Mouse (Mus musculus) kidney, postnatal 25 days (tissue): Measurements from ENCODE around the gene Lonp1.
"Not testable (repeated sequence)": the region's sequence is repeated elsewhere in the genome, so short reads cannot be mapped to it uniquely, and the experiment has no call there.

ENCODE experiments used
- DNase-seq, 2 experiments: peaks; one replicate each; pipeline ENCODE4 v3.0.0; 2021; ENCODE audit warnings: mixed read lengths in 2 of 2

Gene Lonp1

DNA sequence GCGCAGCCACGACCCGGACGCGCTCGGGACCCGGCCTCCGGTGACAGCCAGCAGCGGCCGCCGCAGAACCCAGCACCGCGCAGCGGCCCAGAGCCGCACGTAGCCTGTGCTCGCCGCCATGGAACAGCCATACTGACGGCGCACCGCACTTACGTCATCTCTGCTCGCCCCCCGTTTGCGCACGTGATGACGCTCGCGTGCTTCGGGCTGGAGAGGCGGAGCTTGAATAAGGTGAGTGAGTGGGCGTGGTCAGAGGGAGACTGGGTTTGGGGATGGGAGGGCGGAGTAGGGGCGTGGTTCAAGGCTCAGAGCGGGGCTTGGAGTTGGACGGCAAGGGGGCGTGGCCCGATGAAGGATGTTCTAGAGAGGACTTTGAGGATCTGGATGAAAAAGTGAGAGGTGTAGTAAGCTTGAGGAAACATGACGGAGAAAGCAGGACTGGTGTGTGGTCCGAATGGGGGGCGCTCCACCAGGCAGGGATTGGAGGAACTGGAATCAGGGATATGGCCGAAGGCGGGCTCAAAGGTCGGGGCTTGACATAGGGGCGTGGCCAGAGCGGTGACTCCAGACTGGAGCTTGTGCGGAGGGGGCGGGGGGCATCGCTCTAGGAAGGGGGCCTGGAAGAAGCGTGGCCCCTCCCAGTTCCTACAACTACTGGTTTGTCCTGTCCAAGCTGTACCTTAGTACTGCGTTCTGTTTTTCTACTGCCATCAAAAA, at the start of gene Lonp1:
Gene Lonp1, minus strand, starts transcription at position 134 of the 717 bp plus-strand sequence.
- peak; percentile 99 for DNase-seq

DNA sequence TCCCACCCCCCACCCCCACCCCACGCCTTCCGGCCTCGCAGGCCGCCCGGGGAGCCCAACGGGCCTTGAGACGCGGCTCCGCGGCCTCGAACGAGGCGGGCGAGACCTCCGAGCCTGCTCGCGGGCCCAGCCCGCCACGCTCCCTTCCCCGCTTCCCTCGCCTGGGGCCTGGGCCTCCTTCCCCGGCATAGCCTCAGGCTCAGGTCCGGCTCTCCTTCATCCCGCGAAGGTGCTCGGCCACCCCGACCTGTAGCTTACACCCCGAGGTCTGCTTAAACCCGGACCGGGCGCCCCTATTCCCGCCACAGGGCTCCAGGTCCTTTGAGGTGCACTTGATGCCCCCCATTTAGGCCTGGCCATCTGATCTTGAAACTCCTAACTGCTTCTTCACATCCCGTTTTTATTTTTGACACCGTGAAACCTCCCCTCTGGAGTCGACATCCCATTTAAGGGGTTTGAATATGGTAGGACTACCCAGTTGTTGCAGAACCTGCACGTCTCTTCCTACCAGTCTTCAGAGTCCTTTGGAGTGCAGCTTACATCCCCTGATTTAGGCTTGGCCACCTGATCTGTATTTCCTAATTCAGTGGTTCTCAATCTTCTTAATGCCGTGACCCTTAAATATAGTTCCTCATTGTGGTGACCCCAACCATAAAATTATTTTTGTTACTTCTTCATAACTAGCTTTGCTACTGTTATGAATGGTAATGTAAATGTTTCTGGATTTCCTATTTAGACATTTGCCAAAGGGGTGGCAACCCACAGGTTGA, 47.1 kb upstream of the Lonp1 start:
- DNase-seq = peak in 1 of 2 experiments; percentile 48

DNA sequence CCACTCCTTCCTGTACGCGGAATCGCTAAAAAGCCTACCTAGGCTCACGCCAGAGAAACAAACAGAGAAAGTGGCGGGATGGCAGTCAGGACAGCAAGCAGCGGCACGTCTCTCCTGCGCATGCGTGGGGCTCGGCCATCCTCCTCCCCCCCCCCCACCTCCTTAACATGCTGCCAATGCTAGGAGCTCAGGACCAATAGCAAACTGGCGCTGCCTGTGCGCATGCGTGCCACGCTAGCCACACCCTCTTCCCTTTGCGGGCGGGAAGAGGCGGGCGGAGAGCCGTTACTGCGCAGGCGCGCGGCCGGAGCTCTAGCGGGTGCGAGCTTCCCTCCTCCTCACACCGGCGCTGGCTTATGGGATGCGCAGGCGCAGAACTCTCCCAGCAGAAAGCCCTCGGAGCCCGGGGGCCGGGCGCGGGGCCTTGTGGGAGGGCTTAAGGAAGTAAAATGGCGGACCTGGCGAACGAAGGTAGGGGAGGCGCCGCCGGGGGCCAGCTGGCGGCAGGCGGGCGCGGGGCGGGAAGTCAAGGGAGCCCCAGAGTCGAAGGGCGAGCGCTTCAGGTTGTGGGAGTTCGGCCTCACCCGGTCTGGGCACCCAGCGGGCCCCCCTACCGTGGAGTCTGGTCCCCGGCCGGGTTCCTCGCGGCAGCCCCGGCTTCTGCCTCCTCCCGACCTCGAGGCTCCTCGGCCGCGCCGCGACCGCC, 46.4 kb upstream of the Lonp1 start, which contains the start of gene Ranbp3:
Gene Ranbp3, plus strand, starts transcription at position 354 of the 706 bp plus-strand sequence.
- DNase-seq = peak; percentile 98 to 100

DNA sequence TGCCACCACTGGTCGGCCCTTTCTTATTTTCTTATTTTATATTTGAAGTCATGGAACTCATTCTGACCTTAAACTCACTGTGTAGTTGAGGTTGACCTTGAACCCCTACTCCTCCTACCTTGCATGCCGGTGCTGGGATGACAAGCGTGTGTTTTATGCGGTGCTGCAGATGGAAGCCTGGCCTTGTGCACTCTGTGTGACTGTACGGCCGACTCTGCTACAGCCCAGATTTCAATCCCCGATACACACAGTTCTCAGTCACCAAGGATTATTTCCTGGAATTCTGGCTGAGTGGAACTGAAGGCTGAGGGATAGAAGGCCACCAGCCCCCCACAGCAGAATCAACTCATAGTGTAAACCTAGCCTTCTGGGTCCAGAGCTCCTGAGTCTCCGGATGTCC, 43.1 kb upstream of the Lonp1 start:
- no peak for DNase-seq

DNA sequence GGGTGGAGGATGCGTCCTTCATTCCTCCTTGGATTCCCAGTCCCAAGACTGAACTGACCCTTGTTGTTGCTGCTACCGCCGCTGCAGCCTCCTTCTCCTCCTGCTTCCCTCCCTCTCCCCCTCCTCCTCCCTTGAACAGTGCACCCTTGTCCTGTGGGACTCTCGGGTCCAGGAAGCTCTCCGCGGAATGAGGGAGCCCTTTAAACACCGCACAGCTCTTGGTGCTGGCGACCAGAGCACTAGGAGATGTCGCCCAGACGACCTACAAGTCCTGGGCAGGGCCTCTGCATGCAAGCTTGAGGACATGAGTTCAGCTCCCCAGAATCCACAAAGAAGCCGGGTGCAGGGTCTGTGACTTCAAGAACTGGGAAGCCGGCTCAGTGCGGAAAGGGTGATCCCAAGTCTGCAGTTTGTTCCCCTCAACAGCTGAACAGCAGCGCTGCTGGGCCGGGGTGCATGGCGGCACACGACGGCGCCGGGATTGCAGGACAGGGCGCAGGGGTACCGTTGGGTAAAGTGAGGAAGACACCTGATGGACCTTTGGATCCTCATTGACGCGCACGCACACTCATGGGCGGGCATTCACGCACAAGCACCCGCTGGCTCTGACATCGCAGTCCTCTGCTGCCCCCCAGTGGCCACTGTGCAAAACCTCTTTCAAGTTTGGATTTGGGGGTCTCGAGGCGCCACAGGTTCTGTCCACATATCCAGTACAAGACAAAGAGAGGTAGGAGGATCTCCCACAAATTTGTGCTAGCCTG, 41.9 kb upstream of the Lonp1 start:
- DNase-seq = peak; percentile 85 to 89

DNA sequence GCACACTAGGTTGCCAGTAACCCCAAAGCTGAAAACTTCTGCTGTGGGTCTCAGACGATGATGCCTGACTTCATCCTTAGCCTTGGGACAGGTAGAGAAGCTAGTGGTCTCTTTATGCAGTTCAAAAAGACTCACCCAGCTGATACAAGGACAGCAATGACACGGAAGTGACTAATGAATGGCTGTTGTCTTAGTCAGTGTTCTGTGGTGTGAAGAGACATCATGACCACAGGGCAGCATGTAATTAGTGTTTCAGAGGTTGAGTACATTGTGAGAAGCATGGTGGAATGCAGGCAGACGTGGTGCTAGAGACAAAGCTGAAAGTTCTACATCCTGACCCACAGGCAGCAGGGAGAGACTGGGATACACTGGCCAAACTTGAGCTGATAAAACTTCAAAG, 40.9 kb upstream of the Lonp1 start:
- no peak for DNase-seq

DNA sequence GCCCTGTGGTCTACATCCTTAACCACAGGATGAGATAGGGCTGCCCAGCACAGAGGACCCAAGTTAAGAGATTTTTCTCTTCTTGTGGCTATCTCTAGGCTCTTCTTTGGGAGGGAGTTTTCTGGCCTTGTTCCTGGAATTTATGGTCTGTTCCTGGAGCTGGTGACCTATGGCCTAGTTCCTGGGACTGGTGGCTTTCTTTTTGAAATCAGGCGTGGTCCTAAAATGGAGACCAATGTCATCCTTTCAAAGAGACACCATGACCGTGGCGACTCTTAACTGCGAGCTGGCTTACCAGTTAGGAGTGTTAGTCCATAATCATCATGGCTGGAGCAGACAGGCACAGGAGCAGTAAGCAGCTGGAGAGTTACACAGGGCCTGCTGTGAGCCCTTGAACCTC, 39.7 kb upstream of the Lonp1 start:
- DNase-seq = no peak

DNA sequence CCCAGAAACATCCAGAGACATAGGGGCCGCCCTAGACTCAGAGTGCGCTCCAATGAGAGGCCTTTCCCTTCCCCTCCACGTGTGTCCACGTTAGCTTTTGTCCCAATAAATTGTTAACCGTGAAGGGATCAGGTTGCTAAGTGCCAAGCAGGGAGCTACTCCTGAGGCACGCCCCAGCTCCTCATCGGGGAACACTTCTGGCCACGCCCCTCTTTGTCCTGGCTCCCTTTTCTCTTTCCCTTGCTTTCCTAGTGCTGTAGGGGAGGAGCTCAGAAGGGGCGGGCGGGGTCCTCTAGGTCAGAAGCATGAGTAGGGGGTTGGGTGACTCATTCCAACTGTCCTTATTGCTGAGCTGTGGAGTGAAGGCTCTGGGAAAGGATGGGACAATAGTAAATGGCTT, 37.6 kb upstream of the Lonp1 start:
- DNase-seq = no peak

DNA sequence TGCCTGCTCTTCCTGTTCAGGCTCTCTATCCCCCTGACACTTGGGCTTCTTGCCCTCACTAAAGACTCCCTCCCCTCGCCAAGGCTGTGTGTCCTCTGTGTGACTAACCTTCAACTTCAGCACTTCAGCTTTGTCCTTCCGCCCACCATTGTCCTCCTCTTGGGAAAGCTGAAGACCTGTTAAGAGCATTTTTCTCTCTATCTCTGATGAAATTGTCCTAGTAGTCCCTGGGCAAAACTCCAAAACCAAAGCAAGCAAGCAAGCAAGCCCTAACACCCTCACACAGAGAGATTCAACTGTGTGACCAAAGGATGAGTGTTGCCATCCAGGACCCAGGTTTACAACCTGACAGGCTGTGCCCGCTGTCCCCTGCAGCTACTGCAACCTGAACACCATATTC, 37.0 kb upstream of the Lonp1 start:
- DNase-seq = no peak

DNA sequence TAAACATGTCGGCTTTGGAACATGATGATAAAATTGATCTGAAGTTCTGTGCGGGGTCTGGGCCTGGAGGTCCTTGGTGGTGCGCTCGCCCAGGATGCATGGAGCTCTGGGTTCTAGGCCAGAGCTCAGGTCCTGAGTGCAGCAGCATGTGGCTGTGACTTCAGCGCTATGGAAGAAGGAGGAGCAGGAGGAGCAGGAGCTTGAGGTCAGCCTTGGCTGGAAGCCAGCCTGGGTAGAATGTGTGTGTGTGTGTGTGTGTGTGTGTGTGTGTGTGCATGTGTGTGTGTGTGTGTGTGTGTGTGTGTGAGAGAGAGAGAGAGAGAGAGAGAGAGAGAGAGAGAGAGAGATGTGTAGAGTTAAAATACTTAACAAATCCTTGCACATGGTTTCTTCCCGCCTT, 29.5 kb upstream of the Lonp1 start:
- no peak for DNase-seq

DNA sequence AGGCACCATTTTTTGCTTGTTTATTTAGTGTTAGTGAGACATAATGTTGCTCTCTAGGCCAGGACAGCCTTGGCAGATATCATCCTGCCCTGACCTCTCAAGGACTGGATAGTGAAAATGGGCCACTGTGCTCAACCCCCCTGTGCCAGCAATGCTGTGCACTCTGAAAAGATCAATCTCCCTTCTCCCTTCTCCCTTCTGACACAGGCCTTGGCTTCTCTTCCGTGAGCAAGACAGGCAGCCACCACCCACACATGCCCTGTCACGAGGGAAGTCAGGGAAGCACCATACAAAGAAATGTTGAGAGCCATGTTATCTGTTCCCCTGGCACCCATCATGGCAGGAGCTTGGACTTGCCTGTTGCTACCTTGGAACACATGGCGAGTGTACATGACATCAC, 28.6 kb upstream of the Lonp1 start:
- DNase-seq = no peak

DNA sequence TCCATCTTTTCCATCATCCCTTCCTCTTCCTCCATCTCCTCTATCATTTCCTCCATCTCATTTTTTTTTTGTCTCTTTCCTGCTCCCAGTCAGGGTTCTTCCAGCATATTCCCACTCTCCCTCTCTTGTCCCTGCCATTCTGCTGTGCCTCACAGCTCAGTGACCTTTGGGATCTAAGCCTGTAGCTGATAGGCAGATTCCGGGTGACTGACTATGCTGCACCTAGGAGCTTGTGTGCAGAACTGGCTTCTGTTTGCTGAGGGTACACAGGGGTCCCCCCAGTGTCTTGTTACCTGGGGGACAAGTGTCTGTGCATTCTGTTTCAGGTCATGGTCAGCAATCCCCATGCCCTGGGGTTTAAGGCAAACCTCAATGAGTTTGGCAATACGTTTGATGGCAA, 28.1 kb upstream of the Lonp1 start:
- no peak for DNase-seq

DNA sequence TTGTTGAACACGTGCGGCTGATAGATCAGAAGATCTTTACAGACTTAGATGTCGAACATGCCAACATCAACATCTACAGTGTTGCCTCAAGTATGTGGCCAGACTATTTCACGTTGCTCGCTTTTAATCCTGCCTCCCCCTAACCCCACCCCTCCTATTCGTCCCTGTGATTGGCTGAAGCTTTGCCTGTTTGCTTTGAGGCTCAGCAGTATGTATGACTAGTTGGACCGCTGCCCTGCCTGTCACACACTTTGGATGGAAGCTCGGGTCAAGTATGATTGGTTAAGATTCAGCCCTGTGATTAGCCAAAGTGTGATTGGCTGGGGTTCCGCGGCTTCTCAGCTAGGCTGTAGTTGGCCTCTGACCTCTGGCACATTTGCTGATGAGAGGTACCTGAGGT, 25.1 kb upstream of the Lonp1 start:
- DNase-seq = peak; percentile 53 to 80

DNA sequence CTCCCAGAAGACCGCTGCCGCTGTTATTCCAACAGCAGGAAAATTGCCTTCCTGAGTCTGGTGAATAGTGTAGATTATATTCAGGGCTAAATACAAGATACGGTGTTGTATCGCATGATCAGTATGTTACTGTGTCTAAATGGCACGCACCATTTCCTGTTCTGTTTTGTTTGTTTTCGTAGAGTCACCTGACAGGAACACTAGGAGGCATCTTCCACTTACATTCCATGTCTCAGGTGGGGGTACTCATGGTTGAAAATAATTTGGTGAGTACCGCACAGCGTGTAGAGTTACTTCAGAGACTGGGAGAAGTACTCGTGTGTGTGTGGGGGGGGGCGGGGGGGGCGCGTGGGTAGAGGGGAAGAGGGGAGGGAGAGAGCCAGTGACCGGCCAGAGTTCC, 20.9 kb upstream of the Lonp1 start:
- no peak for DNase-seq

DNA sequence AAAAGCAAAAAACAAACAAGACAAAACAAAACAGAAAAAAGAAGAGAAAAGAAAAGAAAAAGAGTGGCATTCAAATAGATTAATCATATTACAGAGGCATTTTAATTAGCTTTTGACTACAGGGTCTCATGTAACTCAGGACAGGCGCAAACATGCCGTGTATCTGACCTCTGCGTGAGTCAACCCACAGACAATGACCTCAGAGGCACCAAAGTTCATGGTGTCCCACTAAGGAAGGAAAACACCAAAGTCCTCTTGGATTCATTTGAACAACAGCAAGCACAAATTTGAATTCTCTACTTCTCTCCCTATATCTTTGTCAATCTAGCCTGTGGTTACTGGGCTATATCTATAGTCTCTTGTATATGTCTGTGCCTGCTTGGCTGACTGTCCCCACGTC, 16.6 kb upstream of the Lonp1 start:
- DNase-seq = no peak

DNA sequence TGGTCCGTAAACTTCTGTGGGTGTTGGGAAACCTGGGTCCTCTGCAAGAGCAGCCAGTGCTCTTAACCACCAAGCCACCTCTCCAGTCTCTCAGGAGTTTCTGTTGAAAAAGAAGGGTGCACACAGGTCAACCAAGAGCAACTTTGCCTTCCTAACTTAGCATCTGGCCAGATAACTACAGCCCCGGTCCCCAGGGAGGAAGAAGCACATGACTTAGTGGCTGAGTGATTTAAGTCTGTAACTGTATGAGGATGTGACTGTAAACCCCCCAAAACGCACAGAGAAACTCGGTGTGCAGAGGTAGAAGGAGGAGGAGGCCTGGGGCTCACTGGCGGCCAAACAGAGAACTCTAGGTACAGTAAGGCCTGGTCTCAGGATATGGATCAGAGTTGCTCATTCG, 7.3 kb upstream of the Lonp1 start:
- DNase-seq = no peak

DNA sequence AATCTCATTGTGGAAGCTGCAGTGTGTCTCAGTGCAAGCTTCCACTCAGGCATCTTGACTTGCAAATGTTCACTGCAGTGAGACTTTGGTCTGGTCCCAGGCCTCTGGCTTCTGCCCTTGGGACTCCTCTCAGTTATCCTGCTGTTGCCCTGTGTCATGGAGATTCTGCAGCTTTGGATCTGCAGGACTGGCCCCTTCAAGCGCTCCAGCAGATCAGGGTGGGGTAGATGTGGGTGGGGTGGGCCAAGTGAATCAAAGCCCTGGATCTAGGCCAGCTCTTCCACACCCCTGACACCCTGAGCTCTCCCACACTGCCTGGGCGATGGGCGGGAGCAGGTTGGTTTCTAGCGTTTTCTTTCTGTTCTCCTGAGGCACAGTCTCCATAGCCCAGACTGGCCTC, 5.1 kb upstream of the Lonp1 start:
- DNase-seq = no peak

DNA sequence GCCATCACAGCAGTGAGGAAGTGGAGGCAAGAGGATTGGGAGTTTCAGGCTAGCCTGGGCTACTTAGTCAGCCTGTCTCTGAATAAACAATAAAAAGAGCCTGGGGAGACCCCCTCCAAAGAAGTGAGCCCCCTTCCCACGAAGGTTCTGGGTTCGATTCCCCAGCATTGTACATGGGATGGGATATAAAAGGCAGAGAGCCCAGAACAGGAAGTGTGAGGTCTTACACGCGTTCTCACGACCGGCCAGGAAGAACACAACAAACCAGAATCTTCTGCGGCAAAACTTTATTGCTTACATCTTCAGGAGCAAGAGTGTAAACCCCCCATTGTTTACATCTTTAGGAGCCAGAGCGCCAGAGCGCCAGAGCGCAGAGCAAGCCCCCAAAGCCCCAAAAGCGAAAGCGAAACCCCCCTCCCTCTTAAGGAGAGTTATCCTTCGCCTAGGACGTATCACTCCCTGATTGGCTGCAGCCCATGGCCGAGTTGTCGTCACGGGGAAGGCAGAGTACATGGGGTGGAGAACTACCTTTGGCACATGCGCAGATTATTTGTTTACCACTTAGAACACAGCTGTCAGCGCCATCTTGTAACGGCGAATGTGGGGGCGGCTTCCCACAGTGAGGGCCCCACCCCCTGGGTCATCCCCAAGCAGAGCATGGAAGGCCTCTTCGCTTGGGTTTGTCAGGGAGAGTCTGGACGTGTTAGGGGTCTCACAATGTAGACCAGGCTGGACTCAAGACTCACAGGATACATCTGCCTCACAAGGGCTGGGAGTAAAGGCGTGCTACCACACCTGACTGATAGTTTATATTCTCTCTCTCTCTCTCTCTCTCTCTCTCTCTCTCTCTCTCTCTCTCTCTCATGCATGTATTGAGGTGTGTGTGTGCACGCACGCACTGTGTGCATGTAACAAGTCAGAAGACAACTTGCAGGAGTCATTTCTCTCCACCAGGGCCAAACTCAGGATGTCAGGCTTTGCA, 3.4 kb upstream of the Lonp1 start:
- not testable (repeated sequence) for DNase-seq

DNA sequence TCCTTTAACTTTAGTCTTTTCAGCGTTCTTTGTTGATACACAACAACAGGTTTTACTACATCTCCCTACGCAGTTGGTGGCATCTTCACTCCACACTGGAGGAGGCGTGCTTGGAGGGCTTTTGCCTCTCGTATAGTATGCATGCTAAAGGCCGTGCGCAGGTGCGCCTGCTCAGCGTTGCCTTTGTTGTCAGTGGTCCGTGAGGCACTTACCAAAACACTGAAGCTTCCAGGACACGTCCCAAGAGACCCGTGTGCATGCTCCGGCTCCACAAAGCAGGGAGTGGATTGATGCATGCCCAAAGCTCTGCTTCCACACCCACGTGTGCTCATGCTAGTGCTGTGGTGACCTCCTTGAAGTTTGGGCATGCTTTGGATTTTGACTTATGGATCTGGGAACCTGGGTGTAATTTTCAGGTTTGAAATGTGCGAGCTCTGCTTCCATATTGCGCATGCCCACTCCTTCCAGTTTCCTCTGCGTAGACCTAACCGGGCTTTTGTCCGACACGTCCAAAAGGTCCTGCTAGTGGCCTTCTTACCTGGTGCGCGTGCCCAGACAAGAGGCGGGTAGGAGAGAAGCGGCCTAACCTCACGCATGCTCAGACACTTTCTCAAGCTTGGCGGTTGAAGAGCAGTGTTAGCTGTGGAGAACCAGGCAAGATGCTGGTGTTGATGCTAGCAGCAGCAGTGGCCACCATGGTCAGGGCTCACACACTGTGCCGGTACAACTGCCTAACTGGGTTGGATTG, 1.0 kb upstream of the Lonp1 start, which contains the start of gene Catsperd:
Gene Catsperd, plus strand, starts transcription at position 614 of the 748 bp plus-strand sequence.
- peak; percentile 67 to 88 for DNase-seq

DNA sequence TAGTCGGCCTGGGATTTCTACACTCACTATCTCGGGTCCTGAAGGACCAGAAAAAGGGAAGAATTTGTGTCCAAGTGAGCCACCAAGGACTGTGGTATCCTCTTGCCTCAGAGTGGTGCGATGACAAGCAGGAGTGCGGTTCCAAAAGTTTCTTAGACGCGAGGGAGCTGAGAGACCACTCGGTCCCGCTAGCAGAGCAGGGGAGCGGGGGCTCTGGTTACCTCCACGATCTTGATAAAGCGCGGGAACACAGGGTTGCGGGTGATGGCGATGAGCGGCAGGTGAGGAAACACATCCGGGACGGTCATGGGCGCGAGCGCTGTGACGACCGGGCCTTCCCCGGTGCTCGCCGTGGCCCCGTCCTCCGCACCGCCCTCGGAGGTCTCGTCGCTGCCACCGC, 427 bp downstream of the Lonp1 start:
- no peak for DNase-seq

DNA sequence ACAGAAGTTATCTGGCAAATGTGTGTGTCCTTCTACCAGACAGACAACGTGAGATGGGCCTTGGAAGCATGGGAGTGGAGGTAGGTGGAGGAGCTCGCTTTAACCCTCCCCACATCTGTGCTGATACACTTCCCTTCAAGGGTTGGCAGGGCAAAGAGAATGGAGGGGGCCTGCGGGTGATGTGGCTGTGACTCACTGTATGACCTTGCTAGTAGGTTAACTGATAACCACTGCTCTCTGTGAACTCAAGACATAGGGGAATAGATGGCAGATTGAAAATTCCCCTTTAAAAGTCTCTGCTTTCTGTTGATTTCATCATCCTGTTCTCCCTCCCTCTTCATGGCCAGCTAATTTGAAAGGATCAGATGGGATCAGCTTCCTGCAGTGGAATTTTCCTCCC, 1.2 kb downstream of the Lonp1 start:
- no peak for DNase-seq
